Mouse (Mus musculus): Measurements from ENCODE around the gene Tecpr2.

DNA sequence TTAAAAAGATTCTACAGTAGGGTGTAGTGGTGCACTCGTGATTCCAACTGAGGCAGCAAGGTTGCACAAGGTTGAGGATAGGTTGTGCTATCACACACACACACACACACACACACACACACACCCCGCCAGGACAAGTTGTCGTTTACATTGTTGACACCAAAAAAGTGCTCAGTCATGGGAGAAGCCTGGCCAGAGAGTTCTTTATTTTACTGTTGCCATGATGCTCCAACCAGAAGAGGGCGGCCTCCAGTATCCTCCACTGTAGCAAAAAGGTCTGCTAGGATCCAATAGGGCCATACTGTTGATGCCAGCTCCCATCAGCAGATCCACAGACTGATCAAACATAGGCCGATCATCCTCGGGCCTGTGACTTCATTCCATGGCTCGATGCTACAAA, 62.2 kb downstream of the Tecpr2 start:
- TF ChIP-seq CTCF (IDR thresholded peaks at IDR 0.05; ENCODE audit: borderline replicate concordance, insufficient read depth, low read depth, low read length) (no peak), POLR2A (IDR thresholded peaks at IDR 0.05; ENCODE audit: borderline replicate concordance, insufficient read depth, low read length) (no peak)
